Mouse (Mus musculus): ENCODE results near the gene Dusp15. TPM values are rescaled to one million over a fixed set of nuclear protein-coding genes. Genes with fewer than 3 reads are reported as not detected.

Gene Dusp15
- polyA plus RNA-seq, 1 experiment: 0.06 TPM

DNA sequence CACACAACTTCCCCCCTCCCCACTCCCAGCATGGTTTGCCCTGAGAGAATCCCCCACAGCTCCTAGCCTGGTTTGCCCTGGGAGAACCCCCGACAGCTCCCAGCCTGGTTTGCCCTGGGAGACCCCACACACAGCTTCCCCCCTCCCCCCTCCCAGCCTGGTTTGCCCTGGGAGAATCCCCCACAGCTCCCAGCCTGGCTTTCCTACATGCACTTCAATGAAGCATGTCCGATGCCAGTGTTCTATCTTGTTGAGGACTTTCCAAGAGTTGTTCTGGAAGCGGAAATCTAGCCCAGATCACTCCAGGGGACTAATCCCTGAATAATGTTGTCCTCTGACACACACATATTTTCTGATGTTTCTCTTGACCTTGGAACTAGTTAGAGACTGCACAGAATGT lies 48.8 kb downstream of the Dusp15 start:
- TF ChIP-seq MYOG (IDR thresholded peaks at IDR 0.05; ENCODE audit: control insufficient read depth, extremely low read depth, insufficient read length) (no peak), USF1 (IDR thresholded peaks at IDR 0.05; ENCODE audit: low read depth) (no peak), CEBPB (IDR thresholded peaks at IDR 0.05; ENCODE audit: low read depth) (no peak), CTCF (IDR thresholded peaks at IDR 0.05; ENCODE audit: control insufficient read depth, insufficient read depth, insufficient read length) (no peak), MYOD1 (IDR thresholded peaks at IDR 0.05; ENCODE audit: control insufficient read depth, insufficient read length, low read depth) (no peak), MAX (IDR thresholded peaks at IDR 0.05) (no peak), FOSL1 (IDR thresholded peaks at IDR 0.05; ENCODE audit: insufficient read depth, low read length, poor library complexity, severe bottlenecking) (no peak)
- peaks cover 4% of the 10 kb centered on the region for H3K36me3 ChIP-seq (ENCODE audit: control insufficient read depth, insufficient read depth)
- H3K4me3 ChIP-seq (ENCODE audit: insufficient read depth, poor library complexity, severe bottlenecking): no peak overlapping the region
- no peaks in the 10 kb centered on the region for H3K27me3 ChIP-seq (ENCODE audit: control insufficient read depth, insufficient read depth, insufficient read length)
- H3K79me3 ChIP-seq (ENCODE audit: low read depth): no peaks in the 10 kb centered on the region
- H3K79me2 ChIP-seq (ENCODE audit: control insufficient read depth, insufficient read depth): no peaks in the 10 kb centered on the region
- no peak overlapping the region for H3ac ChIP-seq (ENCODE audit: control insufficient read depth, insufficient read length, low read depth)

DNA sequence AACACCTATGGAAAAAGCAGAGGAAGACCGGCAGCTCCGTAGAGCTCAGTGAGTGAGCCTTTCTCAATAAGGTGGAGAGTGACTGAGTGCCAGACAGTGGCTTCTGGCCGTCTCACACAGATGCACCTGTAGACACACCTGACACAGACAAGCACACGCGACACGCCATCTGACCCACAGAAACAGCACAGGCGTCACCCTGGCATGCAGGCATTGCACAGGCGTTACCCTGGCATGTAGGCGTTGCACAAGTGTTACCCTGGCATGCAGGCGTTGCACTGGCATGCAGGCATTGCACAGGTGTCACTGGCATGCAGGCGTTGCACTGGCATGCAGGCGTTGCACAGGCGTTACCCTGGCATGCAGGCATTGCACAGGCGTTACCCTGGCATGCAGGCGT lies 50.2 kb downstream of the Dusp15 start:
- Histone ChIP-seq H3K36me3 (ENCODE audit: control insufficient read depth, insufficient read depth) (peaks cover 9% of the 10 kb centered on the region), H3ac (ENCODE audit: control insufficient read depth, insufficient read length, low read depth) (no peak overlapping the region), H3K79me3 (ENCODE audit: low read depth) (no peaks in the 10 kb centered on the region), H3K27me3 (ENCODE audit: control insufficient read depth, insufficient read depth, insufficient read length) (no peaks in the 10 kb centered on the region), H3K4me3 (ENCODE audit: insufficient read depth, poor library complexity, severe bottlenecking) (no peak overlapping the region), H3K79me2 (ENCODE audit: control insufficient read depth, insufficient read depth) (no peaks in the 10 kb centered on the region)
- no peak for TF ChIP-seq MAX (IDR thresholded peaks at IDR 0.05)
- TF ChIP-seq MYOD1 (IDR thresholded peaks at IDR 0.05; ENCODE audit: control insufficient read depth, insufficient read length, low read depth): no peak
- TF ChIP-seq CEBPB (IDR thresholded peaks at IDR 0.05; ENCODE audit: low read depth): no peak
- no peak for TF ChIP-seq FOSL1 (IDR thresholded peaks at IDR 0.05; ENCODE audit: insufficient read depth, low read length, poor library complexity, severe bottlenecking)
- TF ChIP-seq CTCF (IDR thresholded peaks at IDR 0.05; ENCODE audit: control insufficient read depth, insufficient read depth, insufficient read length): no peak
- TF ChIP-seq USF1 (IDR thresholded peaks at IDR 0.05; ENCODE audit: low read depth): no peak
- no peak for TF ChIP-seq MYOG (IDR thresholded peaks at IDR 0.05; ENCODE audit: control insufficient read depth, extremely low read depth, insufficient read length)

DNA sequence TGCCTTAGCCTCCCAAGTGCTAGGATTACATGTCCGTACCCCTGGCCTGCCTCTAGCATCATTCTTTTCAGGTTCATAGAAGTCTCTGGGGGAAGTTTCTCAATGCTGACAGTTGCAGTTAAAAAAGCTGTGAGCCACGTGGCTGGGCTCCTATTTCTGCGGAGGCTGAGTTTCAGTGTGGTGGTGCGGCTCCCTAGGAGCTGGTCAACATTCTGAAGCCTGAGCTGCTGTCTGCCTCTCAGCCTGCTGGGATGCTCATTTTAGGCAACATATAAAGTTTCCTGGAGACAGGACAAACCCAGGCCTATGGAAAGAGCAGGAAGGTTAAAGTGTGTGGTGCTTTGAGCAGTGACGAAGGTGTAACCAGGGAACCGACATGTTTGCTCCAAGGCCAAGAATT lies 52.5 kb downstream of the Dusp15 start:
- Histone ChIP-seq H3K36me3 (ENCODE audit: control insufficient read depth, insufficient read depth) (peaks cover 32% of the 10 kb centered on the region), H3ac (ENCODE audit: control insufficient read depth, insufficient read length, low read depth) (no peak overlapping the region), H3K79me2 (ENCODE audit: control insufficient read depth, insufficient read depth) (no peaks in the 10 kb centered on the region), H3K4me3 (ENCODE audit: insufficient read depth, poor library complexity, severe bottlenecking) (no peak overlapping the region), H3K27me3 (ENCODE audit: control insufficient read depth, insufficient read depth, insufficient read length) (no peaks in the 10 kb centered on the region), H3K79me3 (ENCODE audit: low read depth) (no peaks in the 10 kb centered on the region)
- TF ChIP-seq FOSL1 (IDR thresholded peaks at IDR 0.05; ENCODE audit: insufficient read depth, low read length, poor library complexity, severe bottlenecking) (no peak), CTCF (IDR thresholded peaks at IDR 0.05; ENCODE audit: control insufficient read depth, insufficient read depth, insufficient read length) (no peak), MAX (IDR thresholded peaks at IDR 0.05) (no peak), MYOG (IDR thresholded peaks at IDR 0.05; ENCODE audit: control insufficient read depth, extremely low read depth, insufficient read length) (no peak), USF1 (IDR thresholded peaks at IDR 0.05; ENCODE audit: low read depth) (no peak), CEBPB (IDR thresholded peaks at IDR 0.05; ENCODE audit: low read depth) (no peak), MYOD1 (IDR thresholded peaks at IDR 0.05; ENCODE audit: control insufficient read depth, insufficient read length, low read depth) (no peak)

DNA sequence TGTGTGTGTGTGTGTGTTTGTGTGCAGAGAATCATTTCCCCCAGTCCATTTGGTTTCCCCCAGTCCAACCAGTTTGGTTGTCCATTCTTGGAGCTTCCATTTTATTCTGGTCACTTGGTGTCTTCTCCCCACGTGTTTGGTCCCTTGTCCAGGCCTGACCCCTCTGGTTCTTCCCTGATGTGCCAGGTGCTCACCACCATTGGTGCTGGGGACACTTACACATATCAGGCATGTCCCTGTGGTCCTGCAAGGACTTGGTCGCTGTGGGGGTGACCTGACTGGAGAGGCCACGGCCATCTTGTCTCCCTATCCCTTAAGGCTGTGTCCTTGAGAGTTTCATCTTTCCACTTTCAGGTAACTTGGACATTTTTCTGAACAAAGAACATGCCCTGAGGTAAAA lies 54.6 kb downstream of the Dusp15 start:
- no peaks in the 10 kb centered on the region for H3K79me3 ChIP-seq (ENCODE audit: low read depth)
- no peaks in the 10 kb centered on the region for H3K27me3 ChIP-seq (ENCODE audit: control insufficient read depth, insufficient read depth, insufficient read length)
- no peak overlapping the region for H3K4me3 ChIP-seq (ENCODE audit: insufficient read depth, poor library complexity, severe bottlenecking)
- no peak overlapping the region for H3ac ChIP-seq (ENCODE audit: control insufficient read depth, insufficient read length, low read depth)
- no peak for TF ChIP-seq MYOG (IDR thresholded peaks at IDR 0.05; ENCODE audit: control insufficient read depth, extremely low read depth, insufficient read length)
- no peak for TF ChIP-seq MYOD1 (IDR thresholded peaks at IDR 0.05; ENCODE audit: control insufficient read depth, insufficient read length, low read depth)
- peaks cover 53% of the 10 kb centered on the region for H3K36me3 ChIP-seq (ENCODE audit: control insufficient read depth, insufficient read depth)
- no peaks in the 10 kb centered on the region for H3K79me2 ChIP-seq (ENCODE audit: control insufficient read depth, insufficient read depth)

DNA sequence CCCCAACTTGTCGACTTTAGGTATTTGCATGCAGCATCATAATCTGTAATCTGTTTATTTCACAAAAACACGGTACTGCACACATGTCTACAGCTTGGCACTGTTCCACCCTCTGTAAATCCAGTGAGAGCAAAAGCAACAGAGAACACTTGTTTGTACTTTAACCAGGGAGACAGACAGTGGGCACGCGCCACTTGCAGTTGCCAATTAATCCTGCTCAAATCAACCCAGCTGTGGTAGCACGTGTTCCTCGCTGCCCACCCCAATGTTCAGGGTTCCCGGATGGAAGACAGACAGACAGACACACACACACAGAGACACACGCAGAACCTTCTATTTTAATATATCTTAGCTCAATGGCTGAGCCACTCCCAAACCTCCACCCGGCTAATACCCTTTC lies 55.7 kb downstream of the Dusp15 start:
- Histone ChIP-seq H3K36me3 (ENCODE audit: control insufficient read depth, insufficient read depth) (peaks cover 64% of the 10 kb centered on the region), H3K4me3 (ENCODE audit: insufficient read depth, poor library complexity, severe bottlenecking) (no peak overlapping the region), H3K79me2 (ENCODE audit: control insufficient read depth, insufficient read depth) (no peaks in the 10 kb centered on the region), H3K27me3 (ENCODE audit: control insufficient read depth, insufficient read depth, insufficient read length) (no peaks in the 10 kb centered on the region), H3ac (ENCODE audit: control insufficient read depth, insufficient read length, low read depth) (no peak overlapping the region), H3K79me3 (ENCODE audit: low read depth) (no peaks in the 10 kb centered on the region)
- TF ChIP-seq MAX (IDR thresholded peaks at IDR 0.05): no peak
- no peak for TF ChIP-seq FOSL1 (IDR thresholded peaks at IDR 0.05; ENCODE audit: insufficient read depth, low read length, poor library complexity, severe bottlenecking)
- no peak for TF ChIP-seq MYOD1 (IDR thresholded peaks at IDR 0.05; ENCODE audit: control insufficient read depth, insufficient read length, low read depth)
- TF ChIP-seq MYOG (IDR thresholded peaks at IDR 0.05; ENCODE audit: control insufficient read depth, extremely low read depth, insufficient read length): no peak
- no peak for TF ChIP-seq CTCF (IDR thresholded peaks at IDR 0.05; ENCODE audit: control insufficient read depth, insufficient read depth, insufficient read length)
- no peak for TF ChIP-seq USF1 (IDR thresholded peaks at IDR 0.05; ENCODE audit: low read depth)
- TF ChIP-seq CEBPB (IDR thresholded peaks at IDR 0.05; ENCODE audit: low read depth): no peak

Other genes starting within 250 kb of the Dusp15 start
- 503 TPM for gene Id1, start 215.4 kb downstream of the Dusp15 start, polyA plus RNA-seq (2012; fragmentation: generic; extraction: Trizol)
- gene Cox4i2, start 197.5 kb downstream of the Dusp15 start, polyA plus RNA-seq (2012; fragmentation: generic; extraction: Trizol): 0.39 TPM
- gene Bcl2l1, start 120.0 kb downstream of the Dusp15 start, polyA plus RNA-seq (2012; fragmentation: generic; extraction: Trizol): 67.3 TPM
- 54.8 TPM for gene Tpx2, start 103.7 kb downstream of the Dusp15 start, polyA plus RNA-seq (2012; fragmentation: generic; extraction: Trizol)
- gene Mylk2, start 40.3 kb downstream of the Dusp15 start, polyA plus RNA-seq (2012; fragmentation: generic; extraction: Trizol): 3.9 TPM
- 55.0 TPM for gene Foxs1, start 18.5 kb downstream of the Dusp15 start, polyA plus RNA-seq (2012; fragmentation: generic; extraction: Trizol)
- gene Ttll9, start 10.8 kb upstream of the Dusp15 start, polyA plus RNA-seq (2012; fragmentation: generic; extraction: Trizol): 0.16 TPM
- gene Pdrg1, start 63.7 kb upstream of the Dusp15 start, polyA plus RNA-seq (2012; fragmentation: generic; extraction: Trizol): 61.2 TPM
- not detected for gene Xkr7, start 80.2 kb upstream of the Dusp15 start, polyA plus RNA-seq (2012; fragmentation: generic; extraction: Trizol)
- not detected for gene Ccm2l, start 114.3 kb upstream of the Dusp15 start, polyA plus RNA-seq (2012; fragmentation: generic; extraction: Trizol)
- 0.32 TPM for gene Hck, start 156.8 kb upstream of the Dusp15 start, polyA plus RNA-seq (2012; fragmentation: generic; extraction: Trizol)
- 43.4 TPM for gene Tm9sf4, start 209.6 kb upstream of the Dusp15 start, polyA plus RNA-seq (2012; fragmentation: generic; extraction: Trizol)

All from C2C12 (cell line).